In genomic region chr16:74785365-74786119, GRCm38 (mm10) we compare ENCODE assay signal across 15 mouse cellular contexts.
"Had no signal": no experiment of that assay in that cellular context is flagged by ENCODE, and none has a peak within 500 bp of the region (broad histone marks: within the 10 kb centered on the region; RNA-seq: fewer than 3 reads in every experiment).

No protein-coding gene starts in this region.

- DNase-seq: kidney, adult 8-10 months; kidney, postnatal 25 days; layer of hippocampus, postnatal 36 days; lung, postnatal 14 days; right cerebral cortex, postnatal 4 days; spleen, adult 18-20 months; thymus, adult 18-20 months; thymus, postnatal 25 days had no signal

- H3K9me3 ChIP-seq: limb, embryonic 15.5 days; liver, embryonic 12.5 days; lung, embryonic 15.5 days; megakaryocyte, embryonic 14.5 days; neural tube, embryonic 15.5 days had no signal

- H3K4me2 ChIP-seq: limb, embryonic 15.5 days; liver, embryonic 12.5 days; lung, embryonic 15.5 days; neural tube, embryonic 15.5 days had no signal

- H3K27ac ChIP-seq: limb, embryonic 15.5 days; liver, embryonic 12.5 days; lung, embryonic 15.5 days; macrophage; neural tube, embryonic 15.5 days had no signal

- H3K4me1 ChIP-seq: limb, embryonic 15.5 days; liver, embryonic 12.5 days; lung, embryonic 15.5 days; megakaryocyte, embryonic 14.5 days; neural tube, embryonic 15.5 days had no signal

- H3K36me3 ChIP-seq: limb, embryonic 15.5 days; liver, embryonic 12.5 days; lung, embryonic 15.5 days; neural tube, embryonic 15.5 days had no signal

- H3K4me3 ChIP-seq: limb, embryonic 15.5 days; liver, embryonic 12.5 days; lung, embryonic 15.5 days; megakaryocyte, embryonic 14.5 days; myocyte; neural tube, embryonic 15.5 days had no signal

- ATAC-seq: liver, embryonic 12.5 days had no signal

- H3K9ac ChIP-seq: limb, embryonic 15.5 days; liver, embryonic 12.5 days; lung, embryonic 15.5 days; neural tube, embryonic 15.5 days had no signal

- H3K27me3 ChIP-seq: limb, embryonic 15.5 days; liver, embryonic 12.5 days; lung, embryonic 15.5 days; megakaryocyte, embryonic 14.5 days; neural tube, embryonic 15.5 days had no signal
